Mouse (Mus musculus) lung, postnatal 36 days (tissue): Measurements from ENCODE around the gene Clca3b.
A peak's percentile ranks its signal among the peaks of the same experiment; 100 is the strongest.
"Not testable (repeated sequence)": the region's sequence is repeated elsewhere in the genome, so short reads cannot be mapped to it uniquely, and the experiment has no call there.

ENCODE experiments used
- DNase-seq: peaks from one replicate; pipeline ENCODE4 v3.0.0; 2022; ENCODE audit warnings: mixed read lengths

The Clca3b gene

DNA sequence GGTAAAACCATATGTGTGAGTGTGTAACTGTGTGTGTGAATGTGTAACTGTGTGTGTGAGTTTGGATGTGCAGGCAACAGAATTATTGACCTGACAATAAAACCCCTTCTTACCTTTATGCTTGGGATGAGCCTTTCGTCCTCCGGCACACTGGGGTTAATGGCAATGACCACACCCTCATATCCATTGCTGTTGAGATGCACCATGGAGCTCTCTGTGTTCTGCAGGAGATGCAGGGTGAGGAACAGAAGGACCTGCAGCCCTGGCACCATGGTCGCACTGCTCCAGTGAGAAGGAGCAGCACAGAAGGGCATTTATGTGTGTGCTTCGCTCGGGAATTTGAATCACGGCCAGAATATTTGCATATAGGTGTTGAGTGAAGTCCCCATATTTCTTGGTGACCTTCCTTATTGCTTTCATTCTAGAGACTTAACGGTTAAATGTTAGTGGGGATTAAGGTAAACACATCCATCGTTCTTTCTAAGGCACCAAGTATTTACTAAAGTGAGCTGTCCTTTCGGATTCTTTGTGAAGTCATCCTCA, at the start of gene Clca3b:
Gene Clca3b, minus strand, starts transcription at position 344 of the 543 bp plus-strand sequence.
- DNase-seq: not testable (repeated sequence)

DNA sequence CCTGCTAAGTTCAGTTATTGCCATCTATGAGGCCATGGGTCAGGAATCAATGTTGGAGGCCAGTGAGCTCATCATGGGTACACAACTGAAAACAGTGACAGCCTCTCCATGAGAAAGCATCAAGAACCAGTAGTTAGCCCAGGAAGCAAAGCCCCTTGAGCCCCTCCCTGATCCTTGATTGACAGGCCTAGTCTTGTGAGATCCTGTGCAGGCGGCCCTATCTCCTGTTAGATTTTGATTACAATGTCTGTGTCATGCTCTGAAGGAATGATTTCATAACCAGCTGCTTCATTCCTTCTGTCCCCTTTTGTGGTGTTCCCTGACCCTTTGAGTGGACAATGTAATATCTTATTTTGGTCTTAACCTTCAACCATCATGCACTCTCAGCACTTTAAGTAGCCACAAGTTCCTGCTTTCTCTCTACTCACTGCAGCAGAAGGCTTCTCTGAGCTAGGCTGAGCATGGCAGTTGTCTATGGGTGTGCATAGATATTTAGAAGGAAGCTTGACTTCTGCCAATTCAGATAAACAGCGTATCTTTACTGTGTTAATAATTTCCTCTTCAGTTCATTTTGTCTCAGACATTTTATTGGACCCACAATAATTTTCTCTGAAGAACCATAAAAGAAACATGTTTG, 48.0 kb upstream of the Clca3b start:
- DNase-seq: no peak

- DNase-seq: no peak
Measured at GRCm38 (mm10) chr3:144890246-144890758, 41.1 kb upstream of the Clca3b start.

DNA sequence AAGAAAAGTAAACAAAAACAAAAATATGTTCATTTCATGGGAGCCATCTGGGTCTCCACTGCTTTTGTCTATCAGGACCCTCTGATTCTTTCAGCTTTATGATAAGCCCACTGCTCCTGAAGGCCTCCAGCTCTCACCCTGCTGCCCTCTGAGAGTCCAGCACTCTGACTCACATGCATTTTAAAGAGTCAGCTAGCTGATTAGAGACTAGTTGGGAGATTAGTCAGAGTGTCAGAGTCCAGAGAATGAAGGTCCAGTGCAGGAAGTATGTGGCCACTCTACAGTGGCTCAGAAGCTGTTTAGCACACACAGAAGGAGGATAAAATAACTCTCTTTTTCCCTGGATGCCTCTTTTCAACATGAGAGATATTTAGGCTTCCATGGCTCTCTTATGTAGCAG, 37.8 kb upstream of the Clca3b start:
- no peak for DNase-seq

DNA sequence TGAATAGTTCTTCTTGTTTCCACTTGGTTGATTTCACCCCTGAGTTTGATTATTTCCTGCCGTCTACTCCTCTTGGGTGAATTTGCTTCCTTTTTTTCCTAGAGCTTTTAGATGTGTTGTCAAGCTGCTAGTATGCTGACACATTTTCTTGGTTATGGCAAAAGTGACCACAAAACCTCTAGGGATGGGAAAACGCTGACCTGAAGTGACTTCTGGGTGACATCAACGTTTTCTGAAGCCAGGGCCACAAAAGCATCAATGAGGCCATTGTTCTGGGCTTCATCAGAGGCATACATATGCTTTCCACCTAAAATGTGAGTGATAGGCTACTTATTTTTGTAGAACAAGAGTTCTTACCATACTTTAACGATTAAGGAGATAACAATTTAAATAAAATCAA, 22.9 kb upstream of the Clca3b start:
- DNase-seq: not testable (repeated sequence)

DNA sequence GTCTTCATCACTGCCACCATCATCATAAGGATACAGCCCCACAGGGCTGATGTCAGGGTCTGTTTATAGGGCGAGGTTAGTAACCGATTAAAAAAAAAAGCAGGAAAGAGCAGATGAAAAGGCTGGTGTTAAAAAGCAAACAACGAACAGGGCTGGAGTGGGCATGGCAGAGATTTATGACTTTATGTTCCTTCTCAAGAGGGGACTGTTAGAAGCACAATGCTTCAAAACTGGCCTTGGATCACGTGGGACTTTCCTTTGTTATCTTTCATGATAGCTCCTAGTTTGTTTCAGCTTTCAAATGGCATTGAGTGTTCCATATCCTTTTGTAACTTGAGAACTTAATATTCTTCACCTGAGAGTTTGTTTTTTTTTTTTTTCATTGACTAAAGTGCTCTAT, 427 bp upstream of the Clca3b start:
- DNase-seq: no peak

GRCm38 (mm10) chr3:144827257-144827656, 21.9 kb downstream of the Clca3b start:
- no peak for DNase-seq

DNA sequence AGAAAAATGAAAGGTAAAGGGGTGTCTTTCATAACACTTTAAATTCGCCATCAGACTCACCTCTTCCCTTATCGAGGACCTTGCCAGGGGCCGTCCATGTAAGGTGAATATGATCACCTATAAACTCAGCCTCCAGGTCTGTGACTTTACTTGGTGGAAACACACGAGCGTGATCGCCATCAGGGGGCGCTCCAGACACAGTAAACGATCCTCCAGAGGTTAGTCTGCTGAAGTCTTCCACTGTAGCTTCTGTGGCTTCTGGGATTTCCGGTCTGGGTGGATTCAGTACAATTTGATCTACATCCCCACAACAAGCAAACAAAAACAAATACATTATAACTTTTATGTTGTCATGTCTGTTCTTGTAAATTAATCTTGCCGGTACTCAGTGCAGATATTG, 24.0 kb downstream of the Clca3b start:
- peak; percentile 84 for DNase-seq

DNA sequence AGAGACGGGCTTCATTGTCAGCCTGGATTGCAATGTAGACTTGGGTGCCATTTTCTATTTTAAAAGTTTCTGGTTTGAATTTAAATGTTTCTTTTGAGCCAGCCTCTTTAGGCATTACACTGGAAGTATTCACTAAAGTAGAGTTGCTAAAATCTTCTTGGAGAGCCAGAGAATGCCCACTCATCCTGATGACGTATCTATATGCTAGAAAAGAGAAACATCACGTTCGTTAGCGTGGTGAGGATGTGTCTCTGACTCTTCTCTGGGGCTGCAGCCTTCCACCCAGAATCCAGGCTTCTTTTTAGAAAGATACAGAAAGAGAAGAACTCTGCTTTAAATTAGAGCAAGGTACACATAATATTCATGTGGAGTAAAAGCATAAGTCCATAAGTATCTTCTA, 25.8 kb downstream of the Clca3b start:
- no peak for DNase-seq

GRCm38 (mm10) chr3:144820632-144821031, 28.5 kb downstream of the Clca3b start:
- no peak for DNase-seq

DNA sequence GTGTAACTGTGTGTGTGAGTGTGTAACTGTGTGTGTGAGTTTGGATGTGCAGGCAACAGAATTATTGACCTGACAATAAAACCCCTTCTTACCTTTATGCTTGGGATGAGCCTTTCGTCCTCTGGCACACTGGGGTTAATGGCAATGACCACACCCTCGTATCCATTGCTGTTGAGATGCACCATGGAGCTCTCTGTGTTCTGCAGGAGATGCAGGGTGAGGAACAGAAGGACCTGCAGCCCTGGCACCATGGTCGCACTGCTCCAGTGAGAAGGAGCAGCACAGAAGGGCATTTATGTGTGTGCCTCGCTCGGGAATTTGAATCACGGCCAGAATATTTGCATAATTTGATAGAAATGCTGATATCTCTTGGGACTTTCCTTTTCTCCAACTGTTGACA, 29.9 kb downstream of the Clca3b start, which contains the start of gene Clca3a2:
Gene Clca3a2, minus strand, starts transcription at position 276 of the 400 bp plus-strand sequence.
- DNase-seq: not testable (repeated sequence)

DNA sequence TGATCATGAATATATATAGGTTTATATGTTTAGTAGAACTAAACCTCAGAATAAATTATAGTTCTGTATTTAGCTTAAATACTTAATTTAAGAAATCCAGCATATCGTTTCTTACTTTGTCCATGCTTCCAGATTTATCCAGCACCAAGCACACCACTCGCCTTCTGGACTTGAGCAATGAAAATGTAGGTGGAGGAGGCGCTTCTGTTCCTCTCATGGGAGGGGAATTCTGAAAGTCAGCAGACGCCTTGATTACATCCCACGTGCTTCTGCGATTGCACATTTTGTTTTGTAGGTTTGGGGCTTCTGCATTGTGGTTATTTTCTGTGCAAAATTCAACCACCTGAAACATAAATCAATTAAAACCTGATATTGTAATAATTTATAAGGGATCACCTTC, 35.8 kb downstream of the Clca3b start:
- not testable (repeated sequence) for DNase-seq

DNA sequence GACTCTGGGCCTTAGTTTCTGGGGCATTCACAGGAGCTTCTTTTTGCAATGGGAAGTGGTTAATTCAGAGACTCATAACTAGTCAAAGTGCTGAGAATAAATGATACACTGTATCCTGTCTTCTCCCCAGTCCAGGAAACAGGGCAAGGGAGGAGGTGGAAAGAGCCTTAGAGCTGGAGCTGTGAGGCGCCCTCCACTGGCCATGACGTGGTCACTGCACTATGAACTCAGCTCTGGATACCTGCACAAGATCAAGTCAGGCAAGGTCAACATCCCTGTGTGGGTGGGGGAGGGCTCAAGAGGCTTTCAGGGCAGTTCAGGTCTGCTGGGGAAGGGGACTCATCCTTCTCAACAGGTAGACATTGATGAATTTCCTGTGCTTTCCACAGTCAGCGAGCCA, 37.3 kb downstream of the Clca3b start:
- no peak for DNase-seq

- DNase-seq: not testable (repeated sequence)
Measured at GRCm38 (mm10) chr3:144808153-144808925, 40.8 kb downstream of the Clca3b start.

DNA sequence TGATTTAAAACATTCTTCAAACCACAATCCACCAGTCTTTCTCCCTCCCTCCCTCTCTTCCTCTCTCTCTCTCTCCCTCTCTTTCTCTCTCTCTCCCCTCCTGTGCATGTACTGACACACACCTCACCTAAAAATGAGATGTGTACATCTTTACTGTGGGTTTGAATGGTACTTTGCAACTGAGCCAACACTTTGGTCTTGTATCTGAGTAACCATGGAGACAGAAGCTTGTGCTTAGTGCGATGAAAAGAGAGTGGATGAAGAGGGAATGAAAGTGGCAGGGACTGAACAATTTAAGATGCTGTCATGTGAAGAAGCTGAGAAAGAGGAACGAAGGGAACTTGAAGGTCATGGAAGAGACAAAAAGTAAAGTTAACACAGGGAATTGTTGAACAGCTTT, 42.5 kb downstream of the Clca3b start:
- not testable (repeated sequence) for DNase-seq

DNA sequence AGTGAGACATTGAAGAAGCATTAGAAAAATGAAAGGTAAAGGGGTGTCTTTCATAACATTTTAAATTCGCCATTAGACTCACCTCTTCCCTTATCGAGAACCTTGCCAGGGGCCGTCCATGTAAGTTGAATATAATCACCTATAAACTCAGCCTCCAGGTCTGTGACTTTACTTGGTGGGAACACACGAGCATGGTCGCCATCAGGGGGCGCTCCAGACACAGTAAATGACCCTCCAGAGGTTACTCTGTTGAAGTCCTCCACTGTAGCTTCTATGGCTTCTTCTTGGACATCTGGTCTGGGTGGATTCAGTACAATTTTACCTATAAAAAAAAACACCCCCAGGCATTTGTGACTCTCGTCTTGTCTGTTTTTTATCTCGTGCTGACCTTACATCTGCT, 47.3 kb downstream of the Clca3b start:
- DNase-seq: peak; percentile 32

- no peak for DNase-seq
Measured at GRCm38 (mm10) chr3:144785181-144786148, 63.7 kb downstream of the Clca3b start.
